Mouse (Mus musculus): ENCODE measurements around the gene Rnase1. TPM values are rescaled to one million over a fixed set of nuclear protein-coding genes. Genes with fewer than 3 reads are reported as not detected.

Rnase1 gene
- polyA plus RNA-seq, 1 experiment from 2014 or later = 0.47 TPM

DNA sequence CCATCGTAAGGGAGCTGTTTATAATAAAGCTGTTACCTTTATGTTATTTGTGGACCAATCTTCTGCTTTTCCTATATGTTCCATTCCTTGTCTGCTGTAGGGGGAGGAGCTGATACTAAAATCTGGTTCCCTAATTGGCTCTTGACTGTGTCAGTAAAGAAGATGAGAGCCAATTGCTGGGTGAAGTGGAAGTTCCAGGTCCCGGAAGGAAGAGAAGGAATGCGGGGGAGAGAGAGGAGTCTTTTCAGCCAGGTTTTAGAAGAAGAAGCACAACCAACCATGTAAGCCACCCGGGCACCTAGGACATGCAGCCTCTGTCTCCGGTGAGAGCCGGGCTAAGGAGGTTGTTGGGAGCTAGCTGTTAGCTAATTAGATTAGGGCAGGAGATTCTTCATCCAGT is 20.9 kb downstream of the Rnase1 start:
- Histone ChIP-seq H3K4me1 (ENCODE audit: control insufficient read depth in 2 of 2, insufficient read depth in 2 of 2, low read length in 2 of 2) (peaks cover 0 to 2% of the 10 kb centered on the region in 2 experiments; a peak in 1 of 4 replicates), H3K4me3 (ENCODE audit: control insufficient read depth in 1 of 2, insufficient read depth in 1 of 2, low read depth in 1 of 2, low read length in 2 of 2) (no peak overlapping the region), H3K36me3 (ENCODE audit: control insufficient read depth, insufficient read depth, low read length) (no peaks in the 10 kb centered on the region), H3K27me3 (ENCODE audit: control insufficient read depth, insufficient read depth, low read length) (no peaks in the 10 kb centered on the region), H3K4me2 (ENCODE audit: low read length) (no peak overlapping the region), H3K27ac (replicated peaks in 1 of 2; ENCODE audit: control insufficient read depth in 1 of 2, insufficient read depth in 1 of 2, low read depth in 2 of 2, low read length in 2 of 2) (no peak overlapping the region), H3K9me3 (ENCODE audit: control insufficient read depth, low read length) (peaks cover 7% of the 10 kb centered on the region), H3K9ac (ENCODE audit: low read length) (no peak overlapping the region)
- ATAC-seq (ENCODE audit: insufficient number of reproducible peaks, insufficient read depth, low FRiP score, low read depth) = no peak
- 81% methylated on average over 6 of the region's 6 CpGs for WGBS

- WGBS = 51% methylated on average over 12 of the region's 12 CpGs
- peak within 1 kb of the TSS; percentile 20; the same call in 1 of the 2 replicates for H3K4me2 ChIP-seq (ENCODE audit: low read length)
Observed at GRCm38 (mm10) chr14:51113916-51114560, 32.5 kb downstream of the Rnase1 start, which contains the start of gene Eddm3b. TSS of gene Eddm3b (plus strand) at chr14:51114426.

DNA sequence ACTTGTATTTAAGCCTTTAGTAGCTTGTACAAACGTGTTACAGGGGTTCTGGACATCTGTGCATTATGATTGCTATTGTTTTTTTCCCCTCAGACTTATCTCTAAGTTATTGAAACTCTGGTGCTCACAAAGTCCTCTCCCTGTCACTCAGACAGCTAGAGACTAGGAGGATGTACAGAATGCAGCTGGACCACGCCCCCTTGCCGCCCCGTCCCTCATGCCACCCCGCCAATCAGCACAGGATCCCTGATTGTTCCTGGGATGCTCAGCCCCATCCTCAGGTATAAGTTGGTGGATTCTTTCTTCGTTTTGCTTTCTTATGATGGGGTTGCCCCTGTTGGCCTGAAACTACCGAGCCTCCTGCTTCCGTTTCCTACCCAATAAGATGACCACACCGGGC is 33.1 kb downstream of the Rnase1 start:
- Histone ChIP-seq H3K4me1 (ENCODE audit: control insufficient read depth in 2 of 2, insufficient read depth in 2 of 2, low read length in 2 of 2) (peaks cover 2 to 11% of the 10 kb centered on the region in 2 experiments; a peak in 3 of 4 replicates), H3K36me3 (ENCODE audit: control insufficient read depth, insufficient read depth, low read length) (no peaks in the 10 kb centered on the region), H3K4me2 (ENCODE audit: low read length) (peak overlapping the region; percentile 20; the same call in 1 of the 2 replicates), H3K9ac (ENCODE audit: low read length) (no peak overlapping the region), H3K4me3 (ENCODE audit: control insufficient read depth in 1 of 2, insufficient read depth in 1 of 2, low read depth in 1 of 2, low read length in 2 of 2) (no peak overlapping the region), H3K27me3 (ENCODE audit: control insufficient read depth, insufficient read depth, low read length) (no peaks in the 10 kb centered on the region), H3K27ac (replicated peaks in 1 of 2; ENCODE audit: control insufficient read depth in 1 of 2, insufficient read depth in 1 of 2, low read depth in 2 of 2, low read length in 2 of 2) (no peak overlapping the region), H3K9me3 (ENCODE audit: control insufficient read depth, low read length) (no peaks in the 10 kb centered on the region)
- ATAC-seq (ENCODE audit: insufficient number of reproducible peaks, insufficient read depth, low FRiP score, low read depth) = no peak
- 37% methylated on average over 9 of the region's 9 CpGs for WGBS

More at GRCm38 (mm10) chr14:51113916-51114560, 32.5 kb downstream of the Rnase1 start, which contains the start of gene Eddm3b:
- Histone ChIP-seq H3K4me3 (ENCODE audit: control insufficient read depth in 1 of 2, insufficient read depth in 1 of 2, low read depth in 1 of 2, low read length in 2 of 2) (no peak within 1 kb of the TSS), H3K9ac (ENCODE audit: low read length) (no peak within 1 kb of the TSS), H3K9me3 (ENCODE audit: control insufficient read depth, low read length) (peaks cover 2% of the 10 kb centered on the region; the same call in 1 of the 2 replicates), H3K27ac (replicated peaks in 1 of 2; ENCODE audit: control insufficient read depth in 1 of 2, insufficient read depth in 1 of 2, low read depth in 2 of 2, low read length in 2 of 2) (no peak within 1 kb of the TSS), H3K27me3 (ENCODE audit: control insufficient read depth, insufficient read depth, low read length) (no peaks in the 10 kb centered on the region), H3K36me3 (ENCODE audit: control insufficient read depth, insufficient read depth, low read length) (no peaks in the 10 kb centered on the region), H3K4me1 (ENCODE audit: control insufficient read depth in 2 of 2, insufficient read depth in 2 of 2, low read length in 2 of 2) (peaks cover 2 to 11% of the 10 kb centered on the region in 2 experiments; a peak in 3 of 4 replicates)
- no peak for ATAC-seq (ENCODE audit: insufficient number of reproducible peaks, insufficient read depth, low FRiP score, low read depth)

DNA sequence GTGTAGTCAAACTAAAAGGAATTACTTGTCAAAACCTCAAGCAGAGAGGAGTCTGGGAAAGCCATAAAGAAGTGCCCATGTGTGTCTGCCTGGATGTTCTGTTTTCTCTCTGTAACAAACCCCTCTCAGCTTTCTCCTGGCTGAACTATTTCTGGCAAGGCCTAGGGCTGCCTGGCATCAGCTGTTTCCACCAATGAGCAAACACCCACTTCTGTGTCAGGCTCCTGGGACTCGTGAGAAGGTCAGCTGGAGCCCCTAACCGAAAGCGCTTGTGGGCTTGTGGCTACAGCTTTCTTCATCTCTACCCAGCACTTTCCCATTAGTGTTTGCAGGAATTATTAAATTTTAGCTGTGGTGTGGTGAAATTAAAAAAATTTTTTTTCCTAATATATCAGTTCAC is 34.6 kb downstream of the Rnase1 start:
- Histone ChIP-seq H3K27me3 (ENCODE audit: control insufficient read depth, insufficient read depth, low read length) (no peaks in the 10 kb centered on the region), H3K36me3 (ENCODE audit: control insufficient read depth, insufficient read depth, low read length) (no peaks in the 10 kb centered on the region), H3K9me3 (ENCODE audit: control insufficient read depth, low read length) (no peaks in the 10 kb centered on the region), H3K27ac (replicated peaks in 1 of 2; ENCODE audit: control insufficient read depth in 1 of 2, insufficient read depth in 1 of 2, low read depth in 2 of 2, low read length in 2 of 2) (peak overlapping the region; percentile 21 to 37; a peak in 3 of 4 replicates), H3K4me3 (ENCODE audit: control insufficient read depth in 1 of 2, insufficient read depth in 1 of 2, low read depth in 1 of 2, low read length in 2 of 2) (no peak overlapping the region), H3K9ac (ENCODE audit: low read length) (no peak overlapping the region), H3K4me1 (ENCODE audit: control insufficient read depth in 2 of 2, insufficient read depth in 2 of 2, low read length in 2 of 2) (peaks cover 2 to 11% of the 10 kb centered on the region in 2 experiments; a peak in 3 of 4 replicates), H3K4me2 (ENCODE audit: low read length) (peak overlapping the region; percentile 23; the same call in 1 of the 2 replicates)
- peak; percentile 73 for ATAC-seq (ENCODE audit: insufficient number of reproducible peaks, insufficient read depth, low FRiP score, low read depth)
- 25% methylated on average over 3 of the region's 3 CpGs for WGBS

DNA sequence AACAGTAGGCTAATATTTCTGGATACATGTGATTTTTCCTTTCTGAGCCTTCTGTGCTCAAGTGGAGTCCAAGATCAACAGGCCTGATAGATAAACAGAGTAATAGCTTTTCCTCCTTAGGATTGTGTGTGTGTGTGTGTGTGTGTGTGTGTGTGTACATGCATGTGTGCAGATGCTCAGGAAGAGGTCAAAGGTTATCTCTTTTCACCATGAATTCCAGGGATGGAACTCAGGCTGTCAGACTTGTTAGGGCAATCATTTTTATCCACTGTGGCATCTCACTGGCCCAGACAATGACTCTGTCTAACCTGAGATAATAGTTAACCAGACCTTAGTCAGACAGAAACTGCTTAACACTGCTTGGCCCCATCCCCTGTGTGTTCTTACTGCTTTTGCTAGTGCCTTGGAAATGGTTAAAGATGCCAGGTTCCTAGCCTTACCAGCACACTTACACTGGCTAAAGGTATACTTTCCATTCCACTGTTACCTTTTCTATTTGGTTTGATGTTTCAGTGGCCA is 40.1 kb downstream of the Rnase1 start:
- no peak overlapping the region for H3K4me2 ChIP-seq (ENCODE audit: low read length)
- no peak overlapping the region for H3K27ac ChIP-seq (replicated peaks in 1 of 2; ENCODE audit: control insufficient read depth in 1 of 2, insufficient read depth in 1 of 2, low read depth in 2 of 2, low read length in 2 of 2)
- ATAC-seq (ENCODE audit: insufficient number of reproducible peaks, insufficient read depth, low FRiP score, low read depth) = no peak
- no peaks in the 10 kb centered on the region for H3K9me3 ChIP-seq (ENCODE audit: control insufficient read depth, low read length)
- H3K36me3 ChIP-seq (ENCODE audit: control insufficient read depth, insufficient read depth, low read length) = peaks cover 2% of the 10 kb centered on the region; the same call in 1 of the 2 replicates
- H3K9ac ChIP-seq (ENCODE audit: low read length) = no peak overlapping the region
- H3K4me3 ChIP-seq (ENCODE audit: control insufficient read depth in 1 of 2, insufficient read depth in 1 of 2, low read depth in 1 of 2, low read length in 2 of 2) = no peak overlapping the region
- peaks cover 0 to 1% of the 10 kb centered on the region in 2 experiments; a peak in 1 of 4 replicates for H3K4me1 ChIP-seq (ENCODE audit: control insufficient read depth in 2 of 2, insufficient read depth in 2 of 2, low read length in 2 of 2)
- no peaks in the 10 kb centered on the region for H3K27me3 ChIP-seq (ENCODE audit: control insufficient read depth, insufficient read depth, low read length)

GRCm38 (mm10) chr14:51104366-51104765 is 42.2 kb downstream of the Rnase1 start:
- Histone ChIP-seq H3K9me3 (ENCODE audit: control insufficient read depth, low read length) (no peaks in the 10 kb centered on the region), H3K9ac (ENCODE audit: low read length) (no peak overlapping the region), H3K4me1 (ENCODE audit: control insufficient read depth in 2 of 2, insufficient read depth in 2 of 2, low read length in 2 of 2) (no peaks in the 10 kb centered on the region), H3K36me3 (ENCODE audit: control insufficient read depth, insufficient read depth, low read length) (peaks cover 2% of the 10 kb centered on the region; the same call in 1 of the 2 replicates), H3K27me3 (ENCODE audit: control insufficient read depth, insufficient read depth, low read length) (no peaks in the 10 kb centered on the region), H3K4me2 (ENCODE audit: low read length) (no peak overlapping the region), H3K4me3 (ENCODE audit: control insufficient read depth in 1 of 2, insufficient read depth in 1 of 2, low read depth in 1 of 2, low read length in 2 of 2) (no peak overlapping the region), H3K27ac (replicated peaks in 1 of 2; ENCODE audit: control insufficient read depth in 1 of 2, insufficient read depth in 1 of 2, low read depth in 2 of 2, low read length in 2 of 2) (no peak overlapping the region)
- ATAC-seq (ENCODE audit: insufficient number of reproducible peaks, insufficient read depth, low FRiP score, low read depth) = no peak
- 89% methylated on average over 2 of the region's 2 CpGs for WGBS

DNA sequence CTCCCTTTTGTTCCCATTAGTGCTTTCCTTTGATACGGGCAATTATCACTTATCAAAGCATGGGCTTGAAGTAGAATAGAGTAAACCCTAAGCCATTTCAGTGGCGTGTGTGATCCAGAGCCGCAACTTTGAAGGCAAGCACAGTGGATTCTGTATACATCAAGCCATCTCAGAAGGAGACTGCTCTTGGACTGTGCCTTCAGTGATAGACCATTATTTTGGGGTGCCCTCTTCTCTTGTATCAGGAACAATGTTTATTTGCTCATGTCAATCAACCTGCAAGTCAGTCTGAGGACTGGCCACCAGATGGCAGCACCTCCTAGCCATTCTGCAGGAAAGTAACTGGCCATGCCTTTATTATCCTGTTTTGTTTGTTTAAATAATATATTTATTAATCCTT is 43.4 kb downstream of the Rnase1 start:
- H3K4me3 ChIP-seq (ENCODE audit: control insufficient read depth in 1 of 2, insufficient read depth in 1 of 2, low read depth in 1 of 2, low read length in 2 of 2) = no peak overlapping the region
- H3K9ac ChIP-seq (ENCODE audit: low read length) = no peak overlapping the region
- H3K4me1 ChIP-seq (ENCODE audit: control insufficient read depth in 2 of 2, insufficient read depth in 2 of 2, low read length in 2 of 2) = no peaks in the 10 kb centered on the region
- 51% methylated on average over 3 of the region's 3 CpGs for WGBS
- H3K27ac ChIP-seq (replicated peaks in 1 of 2; ENCODE audit: control insufficient read depth in 1 of 2, insufficient read depth in 1 of 2, low read depth in 2 of 2, low read length in 2 of 2) = no peak overlapping the region
- H3K4me2 ChIP-seq (ENCODE audit: low read length) = no peak overlapping the region
- no peak for ATAC-seq (ENCODE audit: insufficient number of reproducible peaks, insufficient read depth, low FRiP score, low read depth)
- no peaks in the 10 kb centered on the region for H3K9me3 ChIP-seq (ENCODE audit: control insufficient read depth, low read length)
- peaks cover 2% of the 10 kb centered on the region; the same call in 1 of the 2 replicates for H3K36me3 ChIP-seq (ENCODE audit: control insufficient read depth, insufficient read depth, low read length)
- no peaks in the 10 kb centered on the region for H3K27me3 ChIP-seq (ENCODE audit: control insufficient read depth, insufficient read depth, low read length)

Measured in heart, embryonic 14.5 days (tissue).